Mouse (Mus musculus): ENCODE data around the gene Hivep3.

Hivep3 gene

DNA sequence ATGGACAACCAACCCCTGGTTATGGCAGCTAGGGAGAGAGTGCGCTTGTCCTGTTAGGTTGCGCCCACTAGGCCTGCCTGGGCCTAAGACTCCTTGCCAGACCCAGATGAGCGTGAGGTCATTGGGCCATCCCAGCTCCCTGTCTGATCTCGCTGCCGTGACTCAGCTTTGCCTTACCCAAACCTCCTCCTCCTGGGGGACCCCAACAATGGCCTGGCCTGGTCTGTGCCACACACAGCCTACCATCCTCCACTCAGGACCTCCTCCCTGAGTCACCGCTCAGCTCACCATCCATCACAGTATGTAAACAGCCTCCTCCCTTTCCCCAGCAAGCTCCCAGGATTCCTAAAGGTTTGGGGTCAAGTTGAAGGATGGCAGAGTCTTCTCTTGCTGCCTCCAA, 418.3 kb downstream of the Hivep3 start:
- DNase-seq (ENCODE audit: low spot score in 2 of 2), result no peak

DNA sequence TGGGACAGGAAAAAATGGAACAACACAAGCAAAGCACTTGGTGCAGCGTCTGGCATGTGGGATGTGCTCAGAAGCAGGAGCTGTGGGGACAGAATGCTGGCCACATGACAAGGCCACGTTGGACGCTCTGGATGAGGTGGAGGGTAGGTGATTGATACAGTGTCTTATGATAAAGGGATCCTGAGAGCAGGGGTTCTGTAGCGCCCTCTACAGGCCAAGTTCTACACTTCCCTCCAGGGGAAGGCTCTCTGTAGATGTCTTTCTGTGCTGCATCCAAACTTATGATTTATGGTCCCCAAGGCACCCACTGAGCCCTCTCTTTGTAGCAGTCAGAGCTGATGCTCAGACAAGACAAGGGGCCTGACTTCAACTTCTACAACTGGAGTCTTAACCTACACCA, 419.1 kb downstream of the Hivep3 start:
- DNase-seq (ENCODE audit: low spot score in 2 of 2), result no peak

DNA sequence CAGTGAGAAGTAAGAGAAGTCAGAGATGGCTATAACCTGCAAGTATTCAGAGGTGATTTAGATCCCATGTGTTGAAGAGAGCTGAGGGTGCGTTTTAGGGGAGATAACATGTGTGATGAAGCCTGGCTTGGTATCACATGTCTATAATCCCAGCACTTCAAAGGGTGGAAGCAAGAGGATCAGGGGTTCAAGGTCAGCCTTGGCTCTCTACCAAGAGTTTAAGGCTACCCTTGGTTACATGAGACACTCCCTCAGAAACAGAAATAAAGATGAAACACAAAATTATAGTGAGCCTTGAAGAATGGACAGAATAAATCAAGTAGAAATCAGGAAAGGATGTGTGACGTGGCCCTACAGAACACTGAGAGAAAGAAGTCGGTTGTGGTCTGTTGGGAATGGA, 420.2 kb downstream of the Hivep3 start:
- DNase-seq (ENCODE audit: low spot score in 2 of 2), result no peak

DNA sequence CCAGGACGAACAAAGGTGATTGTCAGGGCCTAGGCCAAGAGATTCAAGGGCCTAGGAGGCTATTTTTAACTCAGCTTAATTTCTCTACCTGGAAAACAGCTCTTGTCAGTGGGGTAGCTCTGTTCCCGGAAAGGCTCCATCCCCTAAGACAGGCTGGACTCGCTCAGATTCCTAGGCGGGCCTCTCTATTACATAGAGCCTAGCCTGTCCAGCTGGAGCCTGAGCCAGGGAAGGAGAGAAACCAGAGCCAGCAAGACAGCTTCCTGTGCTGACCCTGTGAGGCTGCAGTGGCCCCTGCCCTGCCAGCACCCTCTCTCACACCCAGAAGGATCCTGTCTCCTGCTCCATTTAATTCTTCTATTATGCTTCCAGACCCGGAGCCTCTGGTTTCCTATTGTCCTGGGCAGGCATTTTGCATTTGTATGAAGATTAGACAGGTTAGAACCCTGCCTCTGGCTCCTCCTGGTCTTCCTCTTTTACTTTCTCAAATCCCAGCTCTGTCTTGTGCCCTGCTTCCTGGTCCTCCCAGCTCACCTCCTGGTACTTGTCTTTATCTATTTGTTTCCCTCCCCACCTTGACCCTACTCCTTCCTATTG, 425.2 kb downstream of the Hivep3 start:
- DNase-seq (ENCODE audit: low spot score in 2 of 2), result no peak

- DNase-seq (ENCODE audit: low spot score in 2 of 2), result no peak
These were observed 427.8 kb downstream of the Hivep3 start, which contains the start of gene Edn2 for GRCm38 (mm10) chr4:120161166-120161949. TSS of gene Edn2 (plus strand) at chr4:120161206.

- DNase-seq (ENCODE audit: low spot score in 2 of 2), result no peak
These were observed 429.0 kb downstream of the Hivep3 start for GRCm38 (mm10) chr4:120162586-120162985.

- DNase-seq (ENCODE audit: low spot score in 2 of 2), result no peak
These were observed 429.7 kb downstream of the Hivep3 start for GRCm38 (mm10) chr4:120163242-120163641.

- DNase-seq (ENCODE audit: low spot score in 2 of 2), result no peak
These were observed 430.7 kb downstream of the Hivep3 start for GRCm38 (mm10) chr4:120164316-120164715.

GRCm38 (mm10) chr4:120167778-120168177, 434.2 kb downstream of the Hivep3 start:
- DNase-seq (ENCODE audit: low spot score in 2 of 2), result no peak

DNA sequence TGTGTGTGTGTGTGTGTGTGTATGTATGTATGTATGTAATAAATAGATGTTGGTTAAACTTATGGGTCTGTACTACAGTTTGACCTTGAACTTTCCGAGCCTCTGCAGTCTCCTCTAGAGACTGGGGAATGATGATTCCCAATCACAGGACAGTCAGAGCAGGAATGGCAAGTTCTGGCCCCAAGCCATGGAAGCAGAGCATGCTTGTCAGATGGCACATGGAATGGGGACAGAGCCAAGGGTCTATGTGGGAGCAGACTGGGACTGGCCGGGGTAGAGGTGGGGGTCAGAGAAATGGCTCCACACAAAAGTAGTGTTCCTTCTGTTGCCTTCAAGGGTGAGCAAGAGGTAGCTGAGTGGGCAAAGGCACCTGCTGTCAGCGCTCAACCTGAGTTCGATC, 434.8 kb downstream of the Hivep3 start:
- no peak for DNase-seq (ENCODE audit: low spot score in 2 of 2)

- no peak for DNase-seq (ENCODE audit: low spot score in 2 of 2)
These were observed 436.9 kb downstream of the Hivep3 start for GRCm38 (mm10) chr4:120170387-120170936.

GRCm38 (mm10) chr4:120172050-120172684, 438.6 kb downstream of the Hivep3 start:
- DNase-seq (ENCODE audit: low spot score in 2 of 2), result no peak

GRCm38 (mm10) chr4:120179123-120179522, 445.5 kb downstream of the Hivep3 start:
- no peak for DNase-seq (ENCODE audit: low spot score in 2 of 2)

- DNase-seq (ENCODE audit: low spot score in 2 of 2), result no peak
These were observed 447.0 kb downstream of the Hivep3 start for GRCm38 (mm10) chr4:120180535-120180934.

DNA sequence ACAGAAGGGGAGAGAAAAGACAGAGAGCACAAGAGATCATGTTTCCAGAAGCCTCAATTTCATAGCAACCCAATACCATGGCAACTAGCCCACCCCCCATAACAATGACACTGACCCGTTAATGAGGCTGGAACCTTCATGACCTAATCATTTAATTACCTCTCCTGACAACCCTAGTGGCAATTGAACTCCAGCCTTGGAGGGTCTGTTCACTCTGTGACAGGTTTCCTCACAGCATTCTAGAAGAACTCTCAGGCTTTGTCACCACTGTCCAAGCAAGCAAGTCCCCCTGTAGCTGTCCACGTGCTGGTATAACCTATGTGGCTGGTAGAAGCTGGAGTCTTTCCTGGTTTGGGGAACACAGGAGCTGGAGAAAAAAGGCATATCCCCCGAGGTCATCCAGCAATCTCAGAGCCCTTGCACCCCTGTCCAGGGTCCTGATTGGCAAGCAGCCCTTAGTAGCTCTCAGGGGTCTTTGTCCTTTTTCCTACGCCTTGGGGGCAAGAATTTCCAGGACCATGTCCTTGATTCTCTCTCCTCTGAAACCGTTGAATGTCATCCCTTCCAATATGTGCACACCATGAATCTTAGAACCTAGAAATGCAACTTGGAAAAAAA, 450.9 kb downstream of the Hivep3 start:
- no peak for DNase-seq (ENCODE audit: low spot score in 2 of 2)

DNA sequence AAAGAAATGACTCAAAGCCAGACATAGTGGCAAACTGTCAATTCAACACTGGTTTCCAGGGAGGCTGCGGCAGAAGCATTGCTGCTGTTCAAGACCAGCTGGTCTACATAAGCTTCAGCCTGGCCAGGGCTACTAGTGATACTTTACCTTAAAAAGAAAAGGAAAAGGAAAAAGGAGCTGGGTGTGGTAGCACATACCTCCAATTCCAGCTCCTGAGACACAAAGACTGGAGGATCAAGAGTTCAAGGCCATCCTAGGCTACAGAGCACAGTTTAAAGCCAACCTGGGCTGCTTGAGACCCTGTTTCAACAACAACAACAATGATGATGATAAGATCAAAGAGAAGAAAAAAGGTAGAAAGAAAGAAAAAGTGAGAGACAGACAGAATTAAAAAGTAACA, 452.9 kb downstream of the Hivep3 start:
- no peak for DNase-seq (ENCODE audit: low spot score in 2 of 2)

DNA sequence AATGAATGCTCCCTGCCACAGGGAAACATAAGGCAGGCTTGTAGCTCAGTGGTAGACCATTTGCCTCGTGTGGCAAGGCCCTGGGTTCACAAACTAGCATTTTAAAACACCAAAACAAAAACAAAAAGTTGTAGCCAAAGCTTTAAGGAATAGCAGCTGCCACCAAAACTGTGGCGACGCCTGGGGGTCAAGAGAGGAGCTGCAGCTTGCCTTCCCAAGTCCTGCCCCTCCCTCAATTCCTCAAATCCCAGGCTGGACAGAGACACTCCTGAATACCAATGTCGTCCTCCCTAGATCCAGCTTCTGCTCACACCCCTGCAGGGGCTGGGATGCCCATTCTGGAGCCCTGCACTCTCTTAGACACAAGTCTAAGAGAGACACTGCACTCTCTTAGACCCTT, 453.4 kb downstream of the Hivep3 start:
- no peak for DNase-seq (ENCODE audit: low spot score in 2 of 2)
